Mouse (Mus musculus) ES-E14 (cell line): ENCODE results near the gene Palm3.

Experiments used
- CHD2 ChIP-seq: IDR thresholded peaks from 2 replicates; pipeline ENCODE4 v1.6.1; 2014; ENCODE audit warnings: mild to moderate bottlenecking, low read depth, low read length, inconsistent platforms
- HCFC1 ChIP-seq: IDR thresholded peaks from 2 replicates; pipeline ENCODE4 v1.6.1; 2012; ENCODE audit warnings: low read length, inconsistent platforms, borderline replicate concordance; ENCODE audit not compliant: insufficient read depth
- MAFK ChIP-seq: IDR thresholded peaks from 2 replicates; pipeline ENCODE4 v1.6.1; 2014; ENCODE audit warnings: mild to moderate bottlenecking, low read depth, low read length, inconsistent platforms; ENCODE audit not compliant: insufficient read depth
- ZC3H11A ChIP-seq: IDR thresholded peaks from 2 replicates; pipeline ENCODE4 v1.6.1; 2012; ENCODE audit warnings: low read depth, mild to moderate bottlenecking, inconsistent platforms, low read length, borderline replicate concordance
- ZNF384 ChIP-seq: IDR thresholded peaks from 2 replicates; pipeline ENCODE4 v1.6.1; 2012; ENCODE audit warnings: low read depth, low read length, inconsistent platforms

DNA sequence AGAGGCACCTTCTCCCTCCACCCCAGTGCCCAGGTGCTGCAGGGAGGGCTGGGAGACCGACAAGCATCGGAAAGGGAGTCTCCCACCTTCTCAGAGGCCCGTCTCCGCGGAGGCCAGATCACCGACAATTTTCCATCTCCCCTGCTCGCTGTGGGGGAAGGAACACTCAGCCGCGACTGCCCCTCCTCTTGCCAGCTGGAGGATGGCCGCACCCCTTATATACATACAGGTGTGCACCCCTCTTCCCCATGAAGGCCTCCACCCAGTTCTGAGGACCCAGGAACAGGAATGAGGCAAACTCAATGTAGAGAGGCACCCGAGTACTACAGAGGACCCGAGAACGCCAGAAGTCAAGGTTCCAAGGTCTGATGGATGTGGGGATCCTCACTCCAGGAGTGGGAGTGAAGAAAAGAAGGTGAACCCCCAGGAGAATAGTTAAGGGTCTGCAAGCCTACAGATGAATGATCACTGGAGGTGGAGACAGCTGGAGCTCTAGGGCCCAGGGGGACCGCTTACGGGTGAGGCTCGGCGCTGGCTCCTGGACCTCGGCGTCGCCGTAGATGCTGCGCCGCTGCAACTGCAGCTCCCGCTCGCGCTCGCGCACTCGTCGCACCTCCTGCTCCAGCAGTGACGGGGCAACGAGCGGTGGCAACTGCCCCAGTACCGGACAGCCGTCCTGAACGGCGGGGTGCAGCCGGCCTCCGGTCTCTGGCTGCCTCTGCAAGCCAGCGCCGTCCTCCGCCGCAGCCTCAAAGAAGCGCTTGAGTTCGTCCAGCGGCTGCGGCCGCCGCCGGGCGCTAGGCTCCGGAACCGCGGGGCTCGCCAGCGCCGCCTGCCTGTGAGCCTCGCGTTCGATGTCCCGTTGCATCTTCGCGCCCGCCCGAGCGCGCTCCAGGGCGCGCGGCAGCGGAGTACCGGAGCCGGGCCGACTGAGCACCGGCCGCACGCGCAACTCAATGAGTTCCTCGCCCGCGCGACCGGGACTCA, 10.4 kb upstream of the Palm3 start:
- TF ChIP-seq ZNF384 (no peak), MAFK (no peak), ZC3H11A (no peak), CHD2 (no peak), HCFC1 (no peak)
